Comparison of ENCODE assay signal across 9 mouse cellular contexts in the genomic region with DNA sequence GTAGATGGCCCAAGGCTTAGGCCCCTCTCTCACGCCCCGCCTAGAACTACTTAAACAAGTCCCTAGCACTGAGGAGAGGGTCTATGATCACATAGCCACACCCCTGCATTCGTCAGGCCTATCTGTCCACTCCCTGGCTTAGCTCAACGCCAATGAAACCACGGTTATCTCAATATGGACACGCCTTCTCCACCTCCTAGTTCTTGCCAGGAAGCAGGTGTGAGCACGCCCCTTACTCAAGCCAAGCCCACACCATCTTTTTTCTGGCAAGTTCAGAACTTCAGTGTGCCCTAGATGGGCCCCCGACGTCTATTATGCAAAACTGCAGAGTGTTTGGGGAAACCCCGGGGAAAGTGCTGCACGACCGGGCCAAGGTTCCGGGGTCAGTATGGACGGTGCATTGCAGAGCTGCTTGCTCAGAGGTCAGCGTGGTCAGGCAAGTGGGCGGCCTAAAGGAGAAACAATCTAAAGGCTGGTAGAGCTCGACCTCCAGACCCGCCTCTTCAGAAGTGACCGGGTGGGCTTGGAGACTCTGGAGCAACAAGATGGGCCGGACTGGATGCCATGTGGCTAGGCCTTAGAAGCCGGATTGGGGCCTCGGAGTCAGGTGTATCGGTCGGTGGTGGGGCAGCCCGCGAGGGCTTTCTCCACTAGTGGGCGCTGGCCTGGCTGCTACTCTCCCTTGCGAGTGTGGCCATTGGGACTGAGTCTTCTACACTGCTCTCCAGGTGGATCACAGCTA. TPM values are rescaled to one million over a fixed set of nuclear protein-coding genes. Genes with fewer than 3 reads are reported as not detected.
DNase-seq lines count a peak whose midpoint lies in the region; ATAC-seq and TF ChIP-seq lines count a peak whose summit lies in the region.
"Had no signal": no experiment of that assay in that cellular context is flagged by ENCODE, and none has a peak within 500 bp of the region (broad histone marks: within the 10 kb centered on the region; RNA-seq: fewer than 3 reads in every experiment).

A gene (minus strand): TSS at position 41 of the 742 bp plus-strand sequence.

- H3K4me3 ChIP-seq in heart, embryonic 13.5 days, result peak within 1 kb of the TSS; percentile 25
- H3K4me3 ChIP-seq in hindbrain, postnatal 0 days (ENCODE audit: low read length), result no peak within 1 kb of the TSS
- H3K4me3 ChIP-seq in midbrain, embryonic 14.5 days (replicated peaks; ENCODE audit: low read depth, low read length), result no peak within 1 kb of the TSS

- H3K9ac ChIP-seq in heart, embryonic 13.5 days, result no peak within 1 kb of the TSS
- H3K9ac ChIP-seq in hindbrain, postnatal 0 days (replicated peaks; ENCODE audit: low read length), result no peak within 1 kb of the TSS
- H3K9ac ChIP-seq in midbrain, embryonic 14.5 days (replicated peaks; ENCODE audit: low read length), result no peak within 1 kb of the TSS

- 39% methylated on average over 28 of the region's 28 CpGs for WGBS in heart, embryonic 13.5 days
- 59% methylated on average over 28 of the region's 28 CpGs for WGBS in hindbrain, postnatal 0 days
- WGBS in midbrain, embryonic 14.5 days, result 52% methylated on average over 28 of the region's 28 CpGs

- peak; percentile 21; the same call in 1 of the 2 replicates for TF ChIP-seq CTCF in hindbrain, postnatal 0 days (IDR thresholded peaks at IDR 0.05; ENCODE audit: low read depth)

- no peaks in the 10 kb centered on the region for H3K9me3 ChIP-seq in heart, embryonic 13.5 days
- H3K9me3 ChIP-seq in hindbrain, postnatal 0 days (ENCODE audit: low read length), result no peaks in the 10 kb centered on the region
- H3K9me3 ChIP-seq in midbrain, embryonic 14.5 days (ENCODE audit: control insufficient read depth, low read length), result no peaks in the 10 kb centered on the region

- peak within 1 kb of the TSS; percentile 52 for H3K4me2 ChIP-seq in heart, embryonic 13.5 days
- no peak within 1 kb of the TSS for H3K4me2 ChIP-seq in hindbrain, postnatal 0 days (ENCODE audit: low read depth, low read length)
- no peak within 1 kb of the TSS for H3K4me2 ChIP-seq in midbrain, embryonic 14.5 days (ENCODE audit: low read length)

- H3K4me1 ChIP-seq in heart, embryonic 13.5 days, result peaks cover 4% of the 10 kb centered on the region; the same call in 1 of the 2 replicates
- no peaks in the 10 kb centered on the region for H3K4me1 ChIP-seq in hindbrain, postnatal 0 days (ENCODE audit: insufficient read depth, low read length)
- peaks cover 9% of the 10 kb centered on the region for H3K4me1 ChIP-seq in midbrain, embryonic 14.5 days (ENCODE audit: control insufficient read depth, insufficient read depth, low read length)

- H3K27ac ChIP-seq in heart, embryonic 13.5 days (replicated peaks), result no peak within 1 kb of the TSS
- no peak within 1 kb of the TSS for H3K27ac ChIP-seq in hindbrain, postnatal 0 days
- no peak within 1 kb of the TSS for H3K27ac ChIP-seq in midbrain, embryonic 14.5 days (replicated peaks; ENCODE audit: low read depth, low read length)

- H3K36me3 ChIP-seq in heart, embryonic 13.5 days, result no peaks in the 10 kb centered on the region
- no peaks in the 10 kb centered on the region for H3K36me3 ChIP-seq in hindbrain, postnatal 0 days (ENCODE audit: insufficient read depth, low read length)
- H3K36me3 ChIP-seq in midbrain, embryonic 14.5 days (ENCODE audit: control insufficient read depth, insufficient read depth, low read length), result no peaks in the 10 kb centered on the region

- DNase-seq in heart, adult 8-10 months (ENCODE audit: low spot score), result no peak
- peak; percentile 50 for DNase-seq in ES-CJ7 (ENCODE audit: low read depth, low spot score)
- DNase-seq in hindbrain, postnatal 0 days (ENCODE audit: low spot score), result no peak
- DNase-seq in Muller cell, postnatal 12 days (ENCODE audit: inconsistent ontology term), result no peak
- DNase-seq in midbrain, embryonic 14.5 days, result no peak
- DNase-seq in left cerebral cortex, postnatal 14 days (ENCODE audit: low spot score in 2 of 2), result no peak
- DNase-seq: kidney, postnatal 25 days had no signal

- no peak for ATAC-seq in heart, embryonic 13.5 days (ENCODE audit: extremely low read depth, insufficient number of reproducible peaks, low FRiP score, low TSS enrichment)
- ATAC-seq in hindbrain, postnatal 0 days, result no peak
- ATAC-seq in megakaryocyte, adult 5-6 weeks (ENCODE audit: poor library complexity, severe bottlenecking), result peak; percentile 49; the same call in 1 of the 2 replicates
- no peak for ATAC-seq in midbrain, embryonic 14.5 days (ENCODE audit: low FRiP score, low TSS enrichment)

- H3K27me3 ChIP-seq in heart, embryonic 13.5 days (replicated peaks), result peaks cover 61% of the 10 kb centered on the region
- H3K27me3 ChIP-seq in hindbrain, postnatal 0 days (ENCODE audit: insufficient read depth, low read length), result peaks cover 5% of the 10 kb centered on the region; the same call in 1 of the 2 replicates
- no peaks in the 10 kb centered on the region for H3K27me3 ChIP-seq in midbrain, embryonic 14.5 days (ENCODE audit: control insufficient read depth, insufficient read depth, low read length)

- intact Hi-C loops in left cerebral cortex, postnatal 14 days (cut with DNase I), result no loop called here

RNA-seq across cellular contexts. Expression of the gene that starts here (rescaled TPM):
- 0.09 TPM in 1 of 2 replicates, not detected in the other for polyA plus RNA-seq in heart, embryonic 13.5 days (2015; fragmentation: Nextera tagmentation; extraction: Ambion mirVana)
- total RNA-seq in heart, adult 8-10 months (2022), result not detected
- not detected in 2 replicates for total RNA-seq in hindbrain, postnatal 0 days (2014; rRNA removed)
- polyA plus RNA-seq in hindbrain, postnatal 0 days (2015; fragmentation: Nextera tagmentation; extraction: Ambion mirVana), result not detected in 2 replicates
- not detected in 2 replicates for total RNA-seq in megakaryocyte, adult 5-6 weeks (2015)
- total RNA-seq in megakaryocyte, adult 5-6 weeks (2017), result not detected in 2 replicates
- polyA plus RNA-seq in midbrain, embryonic 14.5 days (2014; fragmentation: Nextera tagmentation; extraction: Ambion mirVana), result not detected in 2 replicates
- total RNA-seq in left cerebral cortex, postnatal 14 days (2021), result not detected

Comparison
In these comparisons a context has a peak if more than half of its experiments do, and no peak if none do; other contexts are left out.
1. Peak in ATAC-seq in megakaryocyte, adult 5-6 weeks; RNA of the gene not detected or under 1 TPM.